Mouse (Mus musculus) heart, postnatal 0 days (tissue): ENCODE measurements around the gene Myl3.

Source experiments
- CTCF ChIP-seq: IDR thresholded peaks from 2 replicates; pipeline ENCODE4 v1.5.1; 2016; ENCODE audit warnings: antibody characterized with exemption, control low read depth, low read depth
- EP300 ChIP-seq: IDR thresholded peaks from 2 replicates; pipeline ENCODE4 v1.6.1; 2016; ENCODE audit warnings: antibody characterized with exemption, low read depth

DNA sequence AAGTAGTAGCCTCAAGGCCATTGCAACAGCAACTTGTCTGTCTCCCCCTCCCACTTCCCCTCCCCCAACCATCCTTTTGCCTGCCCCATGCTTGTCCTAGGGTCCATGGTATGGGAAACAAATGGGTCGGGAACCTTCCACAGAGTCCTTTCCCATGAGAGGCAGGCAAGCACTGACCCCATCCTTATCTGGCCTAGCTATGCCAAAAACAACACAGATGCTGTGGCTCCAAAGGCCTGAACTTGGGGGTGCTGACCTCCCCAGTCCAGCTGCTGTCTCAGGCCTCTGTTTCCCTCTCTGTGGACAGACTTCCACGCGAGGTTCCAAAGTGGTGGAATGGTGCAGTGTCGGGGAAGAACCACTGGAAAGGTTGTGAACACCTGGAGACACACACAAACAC is 12.1 kb downstream of the Myl3 start:
- no peak for TF ChIP-seq CTCF
- no peak for TF ChIP-seq EP300
